Mouse (Mus musculus) heart, embryonic 14.5 days (tissue): ENCODE results near the gene 6030408B16Rik. TPM values are rescaled to one million over a fixed set of nuclear protein-coding genes. Genes with fewer than 3 reads are reported as not detected.

Experiments used
- ATAC-seq: fragments of 200-750 bp; cut with Nextera tagmentation; 2 replicates; pipeline ENCODE4 v1.8.0; 2017; ENCODE audit warnings: low read depth, moderate TSS enrichment; ENCODE audit not compliant: insufficient number of reproducible peaks, insufficient read depth, low FRiP score
- H3K27ac ChIP-seq, 2 experiments: fragments of 200-500 bp in 1 of 2; fragments of 300-500 bp in 1 of 2; sonication (generic) in 1 of 2; replicated peaks in 1 of 2; 2 replicates each; pipeline ENCODE4 v1.5.1; 2012 to 2014; ENCODE audit warnings: low read depth in 2 of 2, low read length in 2 of 2, control low read depth in 1 of 2, mild to moderate bottlenecking in 1 of 2, mixed read lengths in 1 of 2; ENCODE audit not compliant: control insufficient read depth in 1 of 2, insufficient read depth in 1 of 2
- H3K27me3 ChIP-seq: fragments of 300-500 bp; sonication (generic); 2 replicates; pipeline ENCODE4 v1.6.1; 2014; ENCODE audit warnings: mild to moderate bottlenecking, low read length, control low read depth; ENCODE audit not compliant: control insufficient read depth, insufficient read depth
- H3K36me3 ChIP-seq: fragments of 300-500 bp; sonication (generic); 2 replicates; pipeline ENCODE4 v1.6.1; 2014; ENCODE audit warnings: mild to moderate bottlenecking, control low read depth, low read length, mixed read lengths; ENCODE audit not compliant: control insufficient read depth, insufficient read depth
- H3K4me1 ChIP-seq, 2 experiments: fragments of 200-500 bp in 1 of 2; fragments of 300-500 bp in 1 of 2; sonication (generic) in 1 of 2; 2 replicates each; pipeline ENCODE4 v1.6.1; 2012 to 2014; ENCODE audit warnings: low read length in 2 of 2, control low read depth in 1 of 2, mixed read lengths in 1 of 2; ENCODE audit not compliant: control insufficient read depth in 2 of 2, insufficient read depth in 2 of 2
- H3K4me2 ChIP-seq: fragments of 300-500 bp; sonication (generic); 2 replicates; pipeline ENCODE4 v1.6.1; 2014; ENCODE audit warnings: mild to moderate bottlenecking, low read length
- H3K4me3 ChIP-seq, 2 experiments: fragments of 200-500 bp in 1 of 2; fragments of 300-500 bp in 1 of 2; sonication (generic) in 1 of 2; 2 replicates each; pipeline ENCODE4 v1.5.1; 2012 to 2014; ENCODE audit warnings: low read length in 2 of 2, mild to moderate bottlenecking in 2 of 2, control low read depth in 1 of 2, low read depth in 1 of 2, moderate library complexity in 1 of 2; ENCODE audit not compliant: control insufficient read depth in 1 of 2, insufficient read depth in 1 of 2
- H3K9ac ChIP-seq: fragments of 300-500 bp; sonication (generic); 2 replicates; pipeline ENCODE4 v1.6.1; 2014; ENCODE audit warnings: mild to moderate bottlenecking, low read length
- H3K9me3 ChIP-seq: fragments of 300-500 bp; sonication (generic); 2 replicates; pipeline ENCODE4 v1.6.1; 2016; ENCODE audit warnings: low read length, control low read depth; ENCODE audit not compliant: control insufficient read depth
- WGBS: fragments of 180-500 bp; shearing (Covaris S2); extraction: QIAGEN DNeasy Blood & Tissue Kit; methylation state at CpG from one replicate; pipeline ENCODE4 v1.1.7; 2014; 5-methylcytosine and 5-hydroxymethylcytosine counted together
- polyA plus RNA-seq: library from polyadenylated mRNA; unstranded; fragments of >200 nt; fragmentation: Nextera tagmentation; extraction: Ambion mirVana; gene quantifications from 2 replicates; pipeline ENCODE4 v1.2.1, GENCODE M21; 2014

6030408B16Rik gene
- polyA plus RNA-seq, 1 experiment from 2014 or later: 0.85 TPM

- Histone ChIP-seq H3K4me3 (no peak overlapping the region), H3K27ac (peak overlapping the region; percentile 10 to 69; a peak in 1 of 4 replicates), H3K27me3 (no peaks in the 10 kb centered on the region), H3K36me3 (no peaks in the 10 kb centered on the region), H3K9me3 (no peaks in the 10 kb centered on the region), H3K4me1 (peaks cover 12 to 22% of the 10 kb centered on the region in 2 experiments), H3K9ac (no peak overlapping the region), H3K4me2 (no peak overlapping the region)
- WGBS: 54% methylated on average over 14 of the region's 14 CpGs
- ATAC-seq: no peak
Observed at GRCm38 (mm10) chr15:101318889-101319765, 26.1 kb downstream of the 6030408B16Rik start.

GRCm38 (mm10) chr15:101320010-101320617 lies 27.1 kb downstream of the 6030408B16Rik start:
- Histone ChIP-seq H3K4me1 (peaks cover 12 to 22% of the 10 kb centered on the region in 2 experiments), H3K9ac (no peak overlapping the region), H3K9me3 (no peaks in the 10 kb centered on the region), H3K36me3 (no peaks in the 10 kb centered on the region), H3K4me2 (no peak overlapping the region), H3K27me3 (no peaks in the 10 kb centered on the region), H3K27ac (peak overlapping the region; percentile 36 to 69), H3K4me3 (no peak overlapping the region)
- WGBS: 65% methylated on average over 6 of the region's 6 CpGs
- ATAC-seq: no peak

DNA sequence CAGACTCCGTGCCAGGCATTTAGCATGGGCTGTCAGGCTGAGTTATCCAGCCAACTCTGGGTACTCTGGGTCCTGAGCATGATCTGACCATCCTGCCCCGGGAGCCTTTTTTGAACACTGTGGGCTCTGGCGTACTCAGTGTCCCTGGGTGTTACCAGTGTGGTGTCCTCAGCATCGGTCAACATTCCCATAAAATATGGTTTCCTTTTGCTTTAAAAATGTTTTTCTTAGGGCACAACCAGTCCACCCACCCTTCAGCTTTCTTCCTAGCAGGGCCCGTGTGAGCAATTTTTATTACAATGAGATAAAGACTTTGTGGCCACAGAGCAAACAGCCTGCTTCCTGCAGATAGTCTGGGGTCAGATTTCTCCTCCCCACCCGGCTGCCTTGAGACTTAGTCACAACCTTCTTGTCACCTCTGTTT lies 27.6 kb downstream of the 6030408B16Rik start:
- Histone ChIP-seq H3K27ac (peak overlapping the region; percentile 36 to 74), H3K4me3 (no peak overlapping the region), H3K4me1 (peaks cover 12 to 22% of the 10 kb centered on the region in 2 experiments), H3K9me3 (no peaks in the 10 kb centered on the region), H3K9ac (no peak overlapping the region), H3K4me2 (no peak overlapping the region), H3K27me3 (no peaks in the 10 kb centered on the region), H3K36me3 (no peaks in the 10 kb centered on the region)
- peak; percentile 32 for ATAC-seq
- WGBS: 37% methylated on average over 6 of the region's 6 CpGs

DNA sequence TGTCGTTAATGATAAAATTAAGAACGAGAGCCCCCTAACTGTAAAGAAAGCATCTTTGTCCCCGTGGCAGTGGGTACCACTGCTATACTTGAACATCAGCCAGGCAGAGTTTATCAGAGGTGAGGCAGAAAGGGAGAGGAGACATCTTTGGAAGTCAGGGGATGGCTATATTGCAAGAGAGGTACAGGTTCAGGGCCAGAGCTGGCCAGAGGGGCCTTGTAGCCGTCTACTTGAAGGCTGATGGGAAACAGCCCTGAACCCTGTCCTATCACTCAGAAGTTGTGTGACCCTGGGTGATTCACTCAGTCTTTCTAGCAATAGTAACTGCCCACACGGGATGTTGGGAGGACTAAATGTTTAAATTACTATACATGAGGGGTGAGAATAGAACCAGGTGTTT lies 28.1 kb downstream of the 6030408B16Rik start:
- WGBS: 31% methylated on average over 5 of the region's 5 CpGs
- Histone ChIP-seq H3K27me3 (no peaks in the 10 kb centered on the region), H3K36me3 (no peaks in the 10 kb centered on the region), H3K4me1 (peaks cover 12 to 22% of the 10 kb centered on the region in 2 experiments), H3K27ac (peak overlapping the region; percentile 20 to 74; a peak in 3 of 4 replicates), H3K9me3 (no peaks in the 10 kb centered on the region), H3K4me2 (no peak overlapping the region), H3K9ac (no peak overlapping the region), H3K4me3 (no peak overlapping the region)
- no peak for ATAC-seq

GRCm38 (mm10) chr15:101322106-101322505 lies 29.1 kb downstream of the 6030408B16Rik start:
- ATAC-seq: no peak
- H3K9ac ChIP-seq: no peak overlapping the region

GRCm38 (mm10) chr15:101322640-101323039 lies 29.6 kb downstream of the 6030408B16Rik start:
- H3K27ac ChIP-seq: no peak overlapping the region
- no peaks in the 10 kb centered on the region for H3K9me3 ChIP-seq
- peaks cover 10 to 14% of the 10 kb centered on the region in 2 experiments for H3K4me1 ChIP-seq
- ATAC-seq: no peak
- H3K9ac ChIP-seq: no peak overlapping the region
- no peaks in the 10 kb centered on the region for H3K27me3 ChIP-seq
- H3K4me2 ChIP-seq: no peak overlapping the region
- no peak overlapping the region for H3K4me3 ChIP-seq
- WGBS: 85% methylated on average over 7 of the region's 7 CpGs
- H3K36me3 ChIP-seq: no peaks in the 10 kb centered on the region

More at GRCm38 (mm10) chr15:101322106-101322505, 29.1 kb downstream of the 6030408B16Rik start:
- Histone ChIP-seq H3K9me3 (no peaks in the 10 kb centered on the region), H3K4me3 (no peak overlapping the region), H3K27me3 (no peaks in the 10 kb centered on the region), H3K4me2 (no peak overlapping the region), H3K27ac (no peak overlapping the region), H3K4me1 (peaks cover 10 to 19% of the 10 kb centered on the region in 2 experiments), H3K36me3 (no peaks in the 10 kb centered on the region)
- WGBS: 74% methylated on average over 5 of the region's 5 CpGs

DNA sequence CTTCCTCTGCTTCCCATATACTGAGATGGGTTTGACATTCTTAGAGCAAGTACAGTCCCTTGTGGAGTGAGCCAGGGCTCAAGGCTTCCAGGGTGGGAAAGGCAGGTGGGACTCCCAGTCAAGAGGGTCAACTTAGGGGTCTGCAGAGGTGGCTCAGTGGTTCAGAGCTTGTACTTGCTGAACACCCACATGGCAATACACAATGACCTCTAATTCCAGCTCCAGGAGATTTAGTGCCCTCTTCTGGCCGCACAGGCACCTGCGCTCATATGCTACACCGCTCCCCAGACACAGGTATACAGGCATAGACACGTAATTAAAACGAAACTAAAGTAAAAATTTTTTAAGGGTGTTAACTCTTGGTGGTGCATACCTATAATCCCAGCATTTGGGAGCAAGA lies 30.5 kb downstream of the 6030408B16Rik start:
- Histone ChIP-seq H3K36me3 (no peaks in the 10 kb centered on the region), H3K27ac (no peak overlapping the region), H3K9me3 (no peaks in the 10 kb centered on the region), H3K4me3 (no peak overlapping the region), H3K4me1 (peaks cover 9 to 12% of the 10 kb centered on the region in 2 experiments), H3K27me3 (no peaks in the 10 kb centered on the region), H3K9ac (no peak overlapping the region), H3K4me2 (no peak overlapping the region)
- no peak for ATAC-seq
- 94% methylated on average over 5 of the region's 5 CpGs for WGBS
